Mouse (Mus musculus) myocyte (in vitro differentiated cells): ENCODE data around the gene Ptprd. TPM values are rescaled to one million over a fixed set of nuclear protein-coding genes. Genes with fewer than 3 reads are reported as not detected.

Experiments
- H3K27me3 ChIP-seq: one replicate; pipeline ENCODE4 v1.6.1; 2011; ENCODE audit not compliant: control insufficient read depth, insufficient read depth, insufficient read length
- H3K36me3 ChIP-seq: one replicate; pipeline ENCODE4 v1.6.1; 2011; ENCODE audit not compliant: control insufficient read depth, insufficient read depth
- H3K4me2 ChIP-seq: one replicate; pipeline ENCODE4 v1.6.1; 2011; ENCODE audit warnings: low read depth, control low read depth
- H3K4me3 ChIP-seq: one replicate; pipeline ENCODE4 v1.5.1; 2011; ENCODE audit warnings: mild to moderate bottlenecking, control low read depth, moderate library complexity
- H3K79me2 ChIP-seq: one replicate; pipeline ENCODE4 v1.6.1; 2011; ENCODE audit not compliant: control insufficient read depth, insufficient read depth
- H3ac ChIP-seq: one replicate; pipeline ENCODE4 v1.6.1; 2011; ENCODE audit not compliant: control insufficient read depth, insufficient read length
- CEBPB ChIP-seq: IDR thresholded peaks from 2 replicates; pipeline ENCODE4 v1.6.1; 2011; ENCODE audit warnings: mild to moderate bottlenecking, moderate library complexity; ENCODE audit not compliant: poor library complexity, insufficient read depth, severe bottlenecking
- E2F4 ChIP-seq: IDR thresholded peaks from one replicate; pipeline ENCODE4 v1.6.1; 2011; ENCODE audit warnings: mild to moderate bottlenecking, control low read depth, moderate library complexity; ENCODE audit not compliant: insufficient read depth
- MAX ChIP-seq: IDR thresholded peaks from one replicate; pipeline ENCODE4 v1.6.1; 2011; ENCODE audit warnings: low read depth, mild to moderate bottlenecking, control low read depth
- MYOD1 ChIP-seq, 3 experiments: IDR thresholded peaks; one replicate each; pipeline ENCODE4 v1.6.1; 2011; ENCODE audit warnings: control low read depth in 2 of 3, low read depth in 2 of 3, mild to moderate bottlenecking in 2 of 3, moderate library complexity in 1 of 3; ENCODE audit not compliant: insufficient read length in 2 of 3, control insufficient read depth in 1 of 3
- MYOG ChIP-seq, 3 experiments: IDR thresholded peaks; one replicate each; pipeline ENCODE4 v1.6.1; 2011; ENCODE audit warnings: control low read depth in 2 of 3, low read depth in 2 of 3, mild to moderate bottlenecking in 2 of 3; ENCODE audit not compliant: insufficient read length in 2 of 3, control insufficient read depth in 1 of 3, insufficient read depth in 1 of 3
- POLR2A ChIP-seq: IDR thresholded peaks from one replicate; pipeline ENCODE4 v1.6.1; 2011; ENCODE audit warnings: low read depth, mild to moderate bottlenecking, control low read depth, moderate library complexity; ENCODE audit not compliant: insufficient read length
- POLR2AphosphoS2 ChIP-seq: IDR thresholded peaks from one replicate; pipeline ENCODE4 v1.6.1; 2011; ENCODE audit warnings: low read depth, control low read depth; ENCODE audit not compliant: insufficient read length
- REST ChIP-seq: IDR thresholded peaks from one replicate; pipeline ENCODE4 v1.6.1; 2011; ENCODE audit warnings: mild to moderate bottlenecking, control low read depth, moderate library complexity; ENCODE audit not compliant: insufficient read depth, insufficient read length
- SRF ChIP-seq: IDR thresholded peaks from one replicate; pipeline ENCODE4 v1.6.1; 2011; ENCODE audit warnings: low read depth; ENCODE audit not compliant: control insufficient read depth, insufficient read length
- TCF12 ChIP-seq: IDR thresholded peaks from one replicate; pipeline ENCODE4 v1.6.1; 2011; ENCODE audit warnings: mild to moderate bottlenecking, control low read depth; ENCODE audit not compliant: poor library complexity, insufficient read depth, severe bottlenecking
- TCF3 ChIP-seq: IDR thresholded peaks from one replicate; pipeline ENCODE4 v1.6.1; 2011; ENCODE audit warnings: low read depth, control low read depth; ENCODE audit not compliant: insufficient read length
- USF1 ChIP-seq: IDR thresholded peaks from one replicate; pipeline ENCODE4 v1.6.1; 2011; ENCODE audit warnings: low read depth, mild to moderate bottlenecking, control low read depth, moderate library complexity
- polyA plus RNA-seq: library from polyadenylated mRNA; unstranded; fragments of >200 nt; fragmentation: generic; extraction: Trizol; gene quantifications from one replicate; pipeline ENCODE4 v1.2.1, GENCODE M21; 2012; ENCODE audit warnings: missing spikeins

The Ptprd gene
- polyA plus RNA-seq, 1 experiment = 2.9 TPM

- Histone ChIP-seq H3K4me2 (no peak overlapping the region), H3K27me3 (no peaks in the 10 kb centered on the region), H3K79me2 (no peaks in the 10 kb centered on the region), H3K4me3 (no peak overlapping the region), H3ac (no peak overlapping the region), H3K36me3 (no peaks in the 10 kb centered on the region)
- no peak for TF ChIP-seq E2F4
- TF ChIP-seq REST = no peak
Observed at GRCm38 (mm10) chr4:76461336-76461735, 1750.4 kb downstream of the Ptprd start.

DNA sequence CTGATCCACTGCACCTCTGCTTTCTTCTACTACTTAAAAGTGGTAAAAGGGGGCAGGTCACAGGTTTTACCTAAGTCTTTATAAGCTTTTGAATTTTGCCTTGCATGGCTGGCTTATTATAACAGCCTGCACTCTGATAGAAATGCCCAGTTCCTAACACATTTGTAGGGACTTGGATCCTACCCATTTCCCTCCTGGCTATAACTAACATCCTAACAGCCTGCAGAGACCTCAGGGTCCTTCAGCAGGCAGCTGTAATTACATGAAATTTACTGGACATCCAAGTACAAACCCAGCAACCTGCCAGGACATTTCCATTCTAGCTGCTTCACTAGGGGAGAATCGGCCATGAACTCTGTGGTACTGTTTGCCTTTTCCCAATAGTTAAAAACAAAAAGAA is 1751.2 kb downstream of the Ptprd start:
- Histone ChIP-seq H3ac (no peak overlapping the region), H3K4me2 (no peak overlapping the region), H3K4me3 (no peak overlapping the region), H3K27me3 (no peaks in the 10 kb centered on the region), H3K79me2 (no peaks in the 10 kb centered on the region), H3K36me3 (no peaks in the 10 kb centered on the region)
- TF ChIP-seq E2F4 (no peak), MYOG (IDR thresholded peaks at IDR 0.05; ENCODE audit: control insufficient read depth in 1 of 3, insufficient read depth in 1 of 3, insufficient read length in 2 of 3, low read depth in 2 of 3) (no peak), CEBPB (no peak), POLR2AphosphoS2 (no peak), USF1 (no peak), POLR2A (no peak), REST (no peak), SRF (no peak), TCF3 (no peak), TCF12 (no peak), MAX (no peak), MYOD1 (IDR thresholded peaks at IDR 0.05; ENCODE audit: control insufficient read depth in 1 of 3, insufficient read length in 2 of 3, low read depth in 2 of 3) (no peak)

GRCm38 (mm10) chr4:76459621-76460020 is 1752.1 kb downstream of the Ptprd start:
- Histone ChIP-seq H3K36me3 (no peaks in the 10 kb centered on the region), H3K4me3 (no peak overlapping the region), H3K79me2 (no peaks in the 10 kb centered on the region), H3ac (no peak overlapping the region), H3K27me3 (no peaks in the 10 kb centered on the region), H3K4me2 (no peak overlapping the region)
- TF ChIP-seq SRF = no peak

GRCm38 (mm10) chr4:76452286-76452685 is 1759.5 kb downstream of the Ptprd start:
- peaks cover 4% of the 10 kb centered on the region for H3K79me2 ChIP-seq
- H3ac ChIP-seq = no peak overlapping the region
- TF ChIP-seq POLR2A (no peak), POLR2AphosphoS2 (no peak), USF1 (no peak), TCF3 (no peak), SRF (no peak)
- H3K27me3 ChIP-seq = no peaks in the 10 kb centered on the region
- H3K4me2 ChIP-seq = no peak overlapping the region
- no peaks in the 10 kb centered on the region for H3K36me3 ChIP-seq
- H3K4me3 ChIP-seq = no peak overlapping the region

GRCm38 (mm10) chr4:76451019-76451552 is 1760.7 kb downstream of the Ptprd start:
- H3K4me3 ChIP-seq = no peak overlapping the region
- no peak for TF ChIP-seq CEBPB
- TF ChIP-seq POLR2AphosphoS2 = no peak
- no peaks in the 10 kb centered on the region for H3K27me3 ChIP-seq
- no peak overlapping the region for H3K4me2 ChIP-seq
- peaks cover 12% of the 10 kb centered on the region for H3K79me2 ChIP-seq
- H3ac ChIP-seq = no peak overlapping the region
- no peaks in the 10 kb centered on the region for H3K36me3 ChIP-seq

- Histone ChIP-seq H3K4me2 (peak overlapping the region; percentile 65), H3ac (peak overlapping the region; percentile 19), H3K27me3 (no peaks in the 10 kb centered on the region), H3K36me3 (no peaks in the 10 kb centered on the region), H3K4me3 (peak overlapping the region; percentile 36), H3K79me2 (peaks cover 14% of the 10 kb centered on the region)
- no peak for TF ChIP-seq MAX
- TF ChIP-seq POLR2AphosphoS2 = no peak
- TF ChIP-seq USF1 = no peak
- TF ChIP-seq E2F4 = no peak
- TF ChIP-seq REST = no peak
- no peak for TF ChIP-seq MYOD1 (IDR thresholded peaks at IDR 0.05; ENCODE audit: control insufficient read depth in 1 of 3, insufficient read length in 2 of 3, low read depth in 2 of 3)
- no peak for TF ChIP-seq TCF12
- TF ChIP-seq SRF = no peak
- TF ChIP-seq TCF3 = no peak
- TF ChIP-seq POLR2A = no peak
- no peak for TF ChIP-seq CEBPB
- TF ChIP-seq MYOG (IDR thresholded peaks at IDR 0.05; ENCODE audit: control insufficient read depth in 1 of 3, insufficient read depth in 1 of 3, insufficient read length in 2 of 3, low read depth in 2 of 3) = no peak
Observed at GRCm38 (mm10) chr4:76450351-76451018, 1761.3 kb downstream of the Ptprd start.
